Mouse (Mus musculus) MEL (cell line): ENCODE data around the gene a. TPM values are rescaled to one million over a fixed set of nuclear protein-coding genes. Genes with fewer than 3 reads are reported as not detected.
A peak's percentile ranks its signal among the peaks of the same experiment; 100 is the strongest.

Experiments
- DNase-seq: peaks from one replicate; pipeline ENCODE4 v3.0.0; 2011; ENCODE audit warnings: low read depth, low spot score
- H3K27ac ChIP-seq: 2 replicates; pipeline ENCODE4 v1.5.1; 2012; ENCODE audit warnings: low read depth, mild to moderate bottlenecking, control low read depth, low read length, moderate library complexity; ENCODE audit not compliant: control insufficient read depth
- H3K27me3 ChIP-seq, 2 experiments: fragments of 150-350 bp in 1 of 2; sonication (generic) in 1 of 2; 2 replicates each; pipeline ENCODE4 v1.6.1; 2012; ENCODE audit warnings: low read length in 2 of 2, mild to moderate bottlenecking in 2 of 2, improper control_type of control experiment in 1 of 2, moderate library complexity in 1 of 2; ENCODE audit not compliant: insufficient read depth in 2 of 2, control insufficient read depth in 1 of 2
- H3K36me3 ChIP-seq, 2 experiments: 2 replicates each; pipeline ENCODE4 v1.6.1; 2012 to 2014; ENCODE audit warnings: low read length in 2 of 2, improper control_type of control experiment in 1 of 2, inconsistent platforms in 1 of 2, mild to moderate bottlenecking in 1 of 2; ENCODE audit not compliant: insufficient read depth in 2 of 2, control insufficient read depth in 1 of 2
- H3K4me1 ChIP-seq, 2 experiments: fragments of 150-350 bp in 1 of 2; sonication (generic) in 1 of 2; 2 replicates each; pipeline ENCODE4 v1.6.1; 2012; ENCODE audit warnings: low read length in 2 of 2, improper control_type of control experiment in 1 of 2, mild to moderate bottlenecking in 1 of 2; ENCODE audit not compliant: insufficient read depth in 2 of 2, control insufficient read depth in 1 of 2
- H3K4me3 ChIP-seq, 2 experiments: fragments of 150-350 bp in 1 of 2; sonication (generic) in 1 of 2; 2 replicates each; pipeline ENCODE4 v1.5.1; 2012; ENCODE audit warnings: low read depth in 2 of 2, low read length in 2 of 2, mild to moderate bottlenecking in 2 of 2, moderate library complexity in 2 of 2, control low read depth in 1 of 2, improper control_type of control experiment in 1 of 2; ENCODE audit not compliant: control insufficient read depth in 1 of 2, insufficient read depth in 1 of 2
- H3K79me2 ChIP-seq: 2 replicates; pipeline ENCODE4 v1.6.1; 2012; ENCODE audit warnings: mild to moderate bottlenecking, low read length, moderate library complexity; ENCODE audit not compliant: control insufficient read depth, poor library complexity, insufficient read depth
- H3K9ac ChIP-seq: 2 replicates; pipeline ENCODE4 v1.6.1; 2012; ENCODE audit warnings: low read depth, mild to moderate bottlenecking, control low read depth, low read length, moderate library complexity; ENCODE audit not compliant: control insufficient read depth, poor library complexity, severe bottlenecking
- H3K9me3 ChIP-seq: fragments of 150-350 bp; sonication (generic); replicated peaks from 2 replicates; pipeline ENCODE4 v1.6.1; 2012; ENCODE audit warnings: mild to moderate bottlenecking, low read length, improper control_type of control experiment, moderate library complexity; ENCODE audit not compliant: insufficient read depth
- BHLHE40 ChIP-seq: IDR thresholded peaks from 2 replicates; pipeline ENCODE4 v1.6.1; 2012; ENCODE audit warnings: low read depth, mild to moderate bottlenecking, inconsistent platforms, low read length, improper control_type of control experiment, borderline replicate concordance
- CHD1 ChIP-seq: IDR thresholded peaks from 2 replicates; pipeline ENCODE4 v1.6.1; 2012; ENCODE audit warnings: low read depth, mild to moderate bottlenecking, inconsistent platforms, low read length, improper control_type of control experiment
- CHD2 ChIP-seq: IDR thresholded peaks from 2 replicates; pipeline ENCODE4 v1.6.1; 2011; ENCODE audit warnings: low read length, improper control_type of control experiment
- CTCF ChIP-seq, 3 experiments: IDR thresholded peaks in 2 of 3; conservative IDR thresholded peaks in 1 of 3; 2 replicates each; pipeline ENCODE4 v1.5.1; 2011 to 2012; ENCODE audit warnings: low read length in 3 of 3, low read depth in 2 of 3, mild to moderate bottlenecking in 2 of 3, improper control_type of control experiment in 1 of 3, inconsistent platforms in 1 of 3, mixed read lengths in 1 of 3, moderate library complexity in 1 of 3; ENCODE audit not compliant: control insufficient read depth in 1 of 3, insufficient read depth in 1 of 3, poor library complexity in 1 of 3, severe bottlenecking in 1 of 3
- ELF1 ChIP-seq: IDR thresholded peaks from 2 replicates; pipeline ENCODE4 v1.6.1; 2014; ENCODE audit warnings: low read depth, mild to moderate bottlenecking, inconsistent platforms, low read length, improper control_type of control experiment, moderate library complexity
- EP300 ChIP-seq, 2 experiments: IDR thresholded peaks; 2 replicates each; pipeline ENCODE4 v1.6.1; 2011; ENCODE audit warnings: improper control_type of control experiment in 2 of 2, low read length in 2 of 2, low read depth in 1 of 2, mild to moderate bottlenecking in 1 of 2
- ETS1 ChIP-seq: IDR thresholded peaks from 2 replicates; pipeline ENCODE4 v1.6.1; 2012; ENCODE audit warnings: low read depth, mild to moderate bottlenecking, inconsistent platforms, low read length, improper control_type of control experiment, moderate library complexity
- GABPA ChIP-seq: IDR thresholded peaks from 2 replicates; pipeline ENCODE4 v1.6.1; 2012; ENCODE audit warnings: low read depth, mild to moderate bottlenecking, inconsistent platforms, low read length, improper control_type of control experiment, moderate library complexity
- GATA1 ChIP-seq: IDR thresholded peaks from 2 replicates; pipeline ENCODE4 v1.6.1; 2011; ENCODE audit warnings: low read depth, low read length, improper control_type of control experiment
- JUND ChIP-seq: IDR thresholded peaks from 2 replicates; pipeline ENCODE4 v1.6.1; 2011; ENCODE audit warnings: low read depth, mild to moderate bottlenecking, improper control_type of control experiment, low read length
- MAFK ChIP-seq: IDR thresholded peaks from 2 replicates; pipeline ENCODE4 v1.6.1; 2011; ENCODE audit warnings: low read depth, mild to moderate bottlenecking, low read length, improper control_type of control experiment, borderline replicate concordance
- MAX ChIP-seq: IDR thresholded peaks from 2 replicates; pipeline ENCODE4 v1.6.1; 2011; ENCODE audit warnings: low read length, improper control_type of control experiment
- MAZ ChIP-seq: IDR thresholded peaks from 2 replicates; pipeline ENCODE4 v1.6.1; 2012; ENCODE audit warnings: low read depth, mild to moderate bottlenecking, inconsistent platforms, low read length, improper control_type of control experiment
- MEF2A ChIP-seq: IDR thresholded peaks from 2 replicates; pipeline ENCODE4 v1.6.1; 2014; ENCODE audit warnings: low read depth, mild to moderate bottlenecking, inconsistent platforms, low read length, improper control_type of control experiment; ENCODE audit not compliant: poor library complexity, insufficient replicate concordance, severe bottlenecking; ENCODE audit errors: extremely low read depth
- MYB ChIP-seq: IDR thresholded peaks from 2 replicates; pipeline ENCODE4 v1.6.1; 2011; ENCODE audit warnings: mild to moderate bottlenecking, low read depth, low read length, improper control_type of control experiment
- NELFE ChIP-seq: IDR thresholded peaks from 2 replicates; pipeline ENCODE4 v1.6.1; 2011; ENCODE audit warnings: low read depth, low read length, improper control_type of control experiment
- NRF1 ChIP-seq: IDR thresholded peaks from 2 replicates; pipeline ENCODE4 v1.6.1; 2014; ENCODE audit warnings: low read depth, mild to moderate bottlenecking, inconsistent platforms, low read length, improper control_type of control experiment, moderate library complexity; ENCODE audit not compliant: poor library complexity, insufficient read depth, severe bottlenecking
- POLR2A ChIP-seq, 2 experiments: IDR thresholded peaks; 2 replicates each; pipeline ENCODE4 v1.6.1; 2011 to 2012; ENCODE audit warnings: low read length in 2 of 2, mild to moderate bottlenecking in 2 of 2, control low read depth in 1 of 2, improper control_type of control experiment in 1 of 2, low read depth in 1 of 2, moderate library complexity in 1 of 2; ENCODE audit not compliant: control insufficient read depth in 1 of 2, insufficient read depth in 1 of 2, poor library complexity in 1 of 2
- POLR2AphosphoS2 ChIP-seq: IDR thresholded peaks from 2 replicates; pipeline ENCODE4 v1.6.1; 2011; ENCODE audit warnings: low read length, improper control_type of control experiment
- RAD21 ChIP-seq: IDR thresholded peaks from 2 replicates; pipeline ENCODE4 v1.6.1; 2011; ENCODE audit warnings: mild to moderate bottlenecking, low read depth, low read length, improper control_type of control experiment
- SMC3 ChIP-seq: IDR thresholded peaks from 2 replicates; pipeline ENCODE4 v1.6.1; 2011; ENCODE audit warnings: low read depth, low read length, improper control_type of control experiment
- TBP ChIP-seq: IDR thresholded peaks from 2 replicates; pipeline ENCODE4 v1.8.0; 2011; ENCODE audit warnings: low read depth, low read length, improper control_type of control experiment
- USF1 ChIP-seq: IDR thresholded peaks from 2 replicates; pipeline ENCODE4 v1.6.1; 2014; ENCODE audit warnings: low read depth, mild to moderate bottlenecking, inconsistent platforms, low read length, improper control_type of control experiment, moderate library complexity
- ZC3H11A ChIP-seq: IDR thresholded peaks from 2 replicates; pipeline ENCODE4 v1.6.1; 2012; ENCODE audit warnings: low read depth, mild to moderate bottlenecking, inconsistent platforms, low read length, improper control_type of control experiment
- ZMIZ1 ChIP-seq: IDR thresholded peaks from 2 replicates; pipeline ENCODE4 v1.6.1; 2012; ENCODE audit warnings: low read depth, mild to moderate bottlenecking, inconsistent platforms, low read length, improper control_type of control experiment, moderate library complexity
- ZNF384 ChIP-seq: IDR thresholded peaks from 2 replicates; pipeline ENCODE4 v1.6.1; 2012; ENCODE audit warnings: low read depth, mild to moderate bottlenecking, inconsistent platforms, low read length, improper control_type of control experiment
- polyA plus RNA-seq, 2 experiments: library from polyadenylated mRNA; stranded (reverse) in 1 of 2; unstranded in 1 of 2; fragments of >175 nt in 1 of 2; fragments of >200 nt in 1 of 2; gene quantifications; 2 replicates each; pipeline versions ENCODE4 v1.2.1 to v1.2.4; 2012; ENCODE audit warnings: low replicate concordance in 2 of 2, low read depth in 1 of 2; ENCODE audit not compliant: insufficient read length in 2 of 2, insufficient read depth in 1 of 2, missing spikeins in 1 of 2
- total RNA-seq: library from RNA; depleted of rRNA; stranded (reverse); fragments of 300-350 nt; gene quantifications from 2 replicates; pipeline ENCODE4 v1.2.3, GENCODE M21; 2012

Gene a
- total and polyA plus RNA-seq, 3 experiments = not detected

DNA sequence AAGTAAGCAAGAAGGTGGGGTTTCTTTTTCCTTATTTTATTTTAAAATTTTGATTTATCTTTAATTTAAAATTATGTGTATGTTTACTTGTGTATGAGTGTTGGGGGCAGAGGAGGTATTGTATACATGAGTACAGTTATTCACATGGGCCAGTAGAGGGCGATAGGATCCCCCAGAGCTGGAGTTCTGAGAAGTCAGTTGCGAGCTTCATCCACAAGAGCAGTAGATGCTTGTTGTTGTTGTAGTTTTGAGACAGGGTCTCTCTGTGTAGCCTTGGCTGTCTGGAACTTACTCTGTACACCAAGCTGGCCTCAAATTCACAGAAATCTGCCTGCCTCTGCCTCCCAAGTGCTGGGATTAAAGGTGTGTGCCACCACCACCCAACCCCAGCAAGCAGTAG is 125.3 kb downstream of the a start:
- H3K9me3 ChIP-seq = no peaks in the 10 kb centered on the region
- DNase-seq = peak; percentile 84
- H3K27me3 ChIP-seq = peaks cover 7 to 12% of the 10 kb centered on the region in 2 experiments
- no peak overlapping the region for H3K27ac ChIP-seq
- H3K9ac ChIP-seq = no peak overlapping the region
- no peaks in the 10 kb centered on the region; a peak in 1 of 4 replicates for H3K4me1 ChIP-seq
- TF ChIP-seq SMC3 (peak; percentile 60), POLR2A (IDR thresholded peaks at IDR 0.05; ENCODE audit: control insufficient read depth in 1 of 2, insufficient read depth in 1 of 2, low read depth in 1 of 2, low read length in 2 of 2, poor library complexity in 1 of 2) (no peak), RAD21 (peak; percentile 58), MAFK (no peak), MAZ (no peak), GABPA (no peak), ZNF384 (no peak), CTCF (IDR thresholded peaks at IDR 0.05 in 2 of 3, conservative IDR thresholded peaks at IDR 0.05 in 1 of 3; ENCODE audit: control insufficient read depth in 1 of 3, insufficient read depth in 1 of 3, low read depth in 2 of 3, low read length in 3 of 3, poor library complexity in 1 of 3, severe bottlenecking in 1 of 3) (peak; percentile 69 to 79 (median 70)), ZMIZ1 (no peak), TBP (no peak), ELF1 (no peak), ZC3H11A (peak; percentile 27; the same call in 1 of the 2 replicates)
- H3K79me2 ChIP-seq = no peaks in the 10 kb centered on the region
- no peak overlapping the region for H3K4me3 ChIP-seq
- H3K36me3 ChIP-seq = no peaks in the 10 kb centered on the region

DNA sequence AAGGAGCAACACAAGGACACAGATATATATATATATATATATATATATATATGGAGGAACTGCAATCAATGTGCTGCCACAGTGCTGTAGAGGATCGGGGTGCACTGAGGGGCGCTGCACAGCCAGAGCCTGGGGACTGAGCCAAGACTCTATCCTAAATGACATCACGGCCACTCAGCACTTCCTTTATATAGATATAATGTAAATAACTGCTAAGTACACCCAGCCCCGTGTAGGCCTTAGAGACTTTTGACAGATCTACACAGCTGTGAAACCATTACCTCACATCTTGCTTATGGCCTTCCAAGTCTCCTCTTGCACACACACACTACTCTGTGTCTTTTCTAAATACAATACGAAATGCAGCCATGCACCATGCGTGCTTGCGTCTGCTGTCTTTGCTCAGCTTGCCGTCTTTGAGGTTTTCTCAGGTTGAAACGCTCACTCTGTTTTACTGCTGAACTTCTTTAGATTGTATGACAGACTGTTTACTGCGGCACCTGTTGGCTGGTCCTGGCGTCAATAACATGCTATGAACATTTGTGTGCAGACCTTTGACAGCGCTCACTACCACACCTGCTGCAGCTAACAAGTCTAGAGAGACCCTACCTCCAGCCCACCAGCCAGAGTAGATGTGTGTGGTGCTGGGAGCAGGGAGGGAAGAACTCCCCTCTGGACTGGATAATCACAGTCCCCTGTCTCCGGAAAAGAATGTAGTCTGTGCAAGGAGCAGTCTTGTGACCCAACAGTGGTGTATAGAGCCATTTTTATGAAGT is 126.9 kb downstream of the a start:
- TF ChIP-seq CHD1 (no peak), CHD2 (no peak), MEF2A (no peak), MAX (no peak), EP300 (IDR thresholded peaks at IDR 0.05; ENCODE audit: low read depth in 1 of 2, low read length in 2 of 2) (no peak), ETS1 (no peak), POLR2A (IDR thresholded peaks at IDR 0.05; ENCODE audit: control insufficient read depth in 1 of 2, insufficient read depth in 1 of 2, low read depth in 1 of 2, low read length in 2 of 2, poor library complexity in 1 of 2) (no peak), ZC3H11A (no peak), BHLHE40 (no peak), POLR2AphosphoS2 (no peak), RAD21 (no peak), MYB (no peak), MAZ (no peak), NRF1 (no peak), CTCF (IDR thresholded peaks at IDR 0.05 in 2 of 3, conservative IDR thresholded peaks at IDR 0.05 in 1 of 3; ENCODE audit: control insufficient read depth in 1 of 3, insufficient read depth in 1 of 3, low read depth in 2 of 3, low read length in 3 of 3, poor library complexity in 1 of 3, severe bottlenecking in 1 of 3) (no peak), JUND (no peak), USF1 (no peak), TBP (no peak), NELFE (no peak), GATA1 (no peak)
- no peak overlapping the region for H3K27ac ChIP-seq
- H3K4me3 ChIP-seq = no peak overlapping the region
- peaks cover 7 to 12% of the 10 kb centered on the region in 2 experiments for H3K27me3 ChIP-seq
- no peaks in the 10 kb centered on the region for H3K36me3 ChIP-seq
- peak; percentile 43 for DNase-seq
- no peak overlapping the region for H3K9ac ChIP-seq
- no peaks in the 10 kb centered on the region for H3K9me3 ChIP-seq
- H3K4me1 ChIP-seq = no peaks in the 10 kb centered on the region; a peak in 1 of 4 replicates
- H3K79me2 ChIP-seq = no peaks in the 10 kb centered on the region
